Mouse (Mus musculus) liver, postnatal 0 days (tissue): ENCODE results near the gene Ahsg.

Source experiments
- CTCF ChIP-seq: sonication (generic); IDR thresholded peaks from 2 replicates; pipeline ENCODE4 v1.5.1; 2016; ENCODE audit warnings: antibody characterized with exemption, low read depth
- EP300 ChIP-seq: IDR thresholded peaks from 2 replicates; pipeline ENCODE4 v1.6.1; 2016; ENCODE audit warnings: antibody characterized with exemption, low read depth, mild to moderate bottlenecking

DNA sequence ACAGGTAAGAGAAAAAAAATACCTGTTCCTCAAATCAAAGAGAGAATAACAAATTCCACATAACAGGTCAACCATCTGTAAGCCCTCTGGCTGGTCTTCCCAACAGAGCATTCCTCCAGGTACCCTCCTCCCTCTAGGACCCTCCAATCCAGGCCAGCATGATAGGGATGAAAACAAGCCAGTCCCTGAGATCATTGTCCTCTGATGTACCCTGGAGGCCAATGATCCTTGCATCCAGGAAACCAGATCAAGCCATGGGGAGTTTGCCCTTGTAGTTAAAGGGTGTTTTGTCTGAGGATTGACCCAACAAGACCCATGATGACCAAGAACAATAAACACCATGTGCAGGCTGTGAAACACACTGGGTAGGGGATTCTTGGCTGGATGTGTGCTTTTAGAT, 23.2 kb downstream of the Ahsg start:
- no peak for TF ChIP-seq CTCF
- peak; percentile 63; the same call in 1 of the 2 replicates for TF ChIP-seq EP300
